Mouse (Mus musculus) neural tube, embryonic 10.5 days (tissue): ENCODE results near the gene Atp8b2.
A peak's percentile ranks its signal among the peaks of the same experiment; 100 is the strongest.

Experiments
- DNase-seq: peaks from one replicate; pipeline ENCODE4 v3.0.0-alpha.2; 2017; ENCODE audit warnings: low spot score; ENCODE audit errors: extremely low spot score

Gene Atp8b2

GRCm38 (mm10) chr3:89960469-89960868 is 2.8 kb downstream of the Atp8b2 start:
- peak; percentile 88 for DNase-seq

DNA sequence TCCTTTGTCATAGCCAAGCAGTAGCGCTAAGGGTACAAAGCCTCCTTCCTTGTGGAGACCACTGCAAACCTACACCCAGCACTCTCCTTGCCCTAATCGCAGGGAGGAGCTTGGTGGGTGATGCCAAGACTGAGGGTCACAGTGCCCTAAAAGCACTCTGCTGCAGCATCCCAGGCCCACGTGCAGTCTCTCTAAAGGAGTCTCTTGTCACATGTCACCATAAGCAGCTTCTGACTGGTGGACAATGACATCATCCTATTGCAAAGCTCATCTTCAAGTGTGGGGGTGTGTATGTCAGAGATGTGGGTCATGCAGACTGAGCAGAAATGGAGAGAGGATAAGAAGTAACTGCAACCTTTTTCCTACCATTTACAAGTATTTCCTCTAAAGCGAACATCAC is 3.9 kb downstream of the Atp8b2 start:
- no peak for DNase-seq

GRCm38 (mm10) chr3:89957880-89958279 is 5.4 kb downstream of the Atp8b2 start:
- DNase-seq: no peak

GRCm38 (mm10) chr3:89956177-89956971 is 6.9 kb downstream of the Atp8b2 start:
- no peak for DNase-seq

DNA sequence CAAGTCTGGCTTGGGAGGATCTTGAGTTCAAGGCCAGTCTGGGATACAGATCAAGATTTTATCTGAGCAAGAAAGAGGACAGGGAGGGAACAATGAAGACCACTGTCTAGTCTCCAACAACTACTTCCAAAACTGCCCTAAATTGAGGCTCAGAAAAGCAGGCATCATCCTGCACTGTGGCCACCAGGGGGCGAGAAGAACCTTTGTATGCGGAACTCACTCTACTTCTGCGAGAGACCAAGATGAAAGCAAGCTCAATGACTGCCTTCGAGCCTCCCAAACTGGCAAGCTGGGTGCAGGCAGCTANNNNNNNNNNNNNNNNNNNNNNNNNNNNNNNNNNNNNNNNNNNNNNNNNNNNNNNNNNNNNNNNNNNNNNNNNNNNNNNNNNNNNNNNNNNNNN is 9.9 kb downstream of the Atp8b2 start:
- peak; percentile 79 for DNase-seq

DNA sequence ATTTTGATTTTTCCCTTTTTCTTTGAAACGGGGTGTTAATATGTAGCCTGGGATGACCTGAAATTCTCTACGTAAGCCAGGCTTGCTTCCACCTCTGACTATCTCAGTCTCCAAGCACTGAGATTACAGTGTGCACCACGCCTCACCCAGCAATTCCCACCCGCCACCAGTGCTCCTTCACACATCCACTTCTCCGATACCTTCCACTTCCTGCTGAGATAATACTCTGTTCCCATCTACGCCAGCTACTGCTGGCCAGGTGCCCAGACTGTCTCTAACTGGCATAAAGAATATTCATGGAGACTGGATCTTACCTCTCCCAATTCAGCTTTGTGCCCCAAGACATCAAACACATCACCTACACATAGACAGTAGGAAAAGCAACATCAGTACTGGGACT is 14.7 kb downstream of the Atp8b2 start:
- no peak for DNase-seq

- DNase-seq: no peak
Observed at GRCm38 (mm10) chr3:89948021-89948420, 15.3 kb downstream of the Atp8b2 start.

DNA sequence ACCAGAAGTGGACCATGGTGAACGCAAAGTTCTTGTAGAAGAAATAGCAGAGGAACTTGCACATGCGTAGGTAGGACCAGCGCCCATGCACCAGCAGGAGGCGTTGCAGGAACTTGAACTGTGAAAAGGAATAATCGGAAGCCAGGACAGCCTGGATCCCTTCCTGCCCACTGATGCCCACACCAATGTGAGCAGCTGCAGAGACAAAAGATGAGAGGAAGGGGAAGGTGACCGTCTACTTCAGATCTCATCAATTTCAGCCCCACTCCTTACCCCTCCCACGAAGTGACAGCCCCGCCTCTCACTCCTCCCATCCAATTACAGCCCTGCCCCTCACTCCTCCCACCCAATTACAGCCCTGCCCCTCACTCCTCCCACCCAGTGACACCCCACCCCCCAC is 18.3 kb downstream of the Atp8b2 start:
- no peak for DNase-seq

- no peak for DNase-seq
Observed at GRCm38 (mm10) chr3:89942894-89943293, 20.4 kb downstream of the Atp8b2 start.

DNA sequence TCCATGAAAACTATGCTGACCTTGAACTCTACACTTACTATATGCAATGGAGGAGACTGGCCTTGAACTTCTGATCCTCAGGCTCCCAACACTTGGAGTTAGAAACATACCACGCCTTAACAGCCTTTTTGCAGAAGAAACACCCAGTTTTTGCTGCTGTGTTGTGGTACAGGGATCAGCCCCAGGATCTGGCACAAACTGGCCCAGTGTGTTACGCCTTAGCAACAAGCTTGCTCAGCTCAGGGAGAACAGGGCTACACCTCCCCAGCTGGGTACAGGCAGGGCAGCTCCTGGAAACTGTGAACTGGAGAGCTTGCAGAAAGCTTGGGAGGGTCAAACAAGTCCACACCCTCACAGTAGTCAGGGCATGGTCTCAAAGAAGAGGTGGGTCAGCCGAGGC is 26.8 kb downstream of the Atp8b2 start:
- DNase-seq: no peak

GRCm38 (mm10) chr3:89932925-89933324 is 30.4 kb downstream of the Atp8b2 start:
- DNase-seq: no peak

- no peak for DNase-seq
Observed at GRCm38 (mm10) chr3:89928956-89929355, 34.4 kb downstream of the Atp8b2 start.

GRCm38 (mm10) chr3:89926440-89926839 is 36.9 kb downstream of the Atp8b2 start:
- no peak for DNase-seq

- no peak for DNase-seq
Observed at GRCm38 (mm10) chr3:89920711-89921110, 42.6 kb downstream of the Atp8b2 start.

GRCm38 (mm10) chr3:89917408-89917807 is 45.9 kb downstream of the Atp8b2 start:
- DNase-seq: no peak

DNA sequence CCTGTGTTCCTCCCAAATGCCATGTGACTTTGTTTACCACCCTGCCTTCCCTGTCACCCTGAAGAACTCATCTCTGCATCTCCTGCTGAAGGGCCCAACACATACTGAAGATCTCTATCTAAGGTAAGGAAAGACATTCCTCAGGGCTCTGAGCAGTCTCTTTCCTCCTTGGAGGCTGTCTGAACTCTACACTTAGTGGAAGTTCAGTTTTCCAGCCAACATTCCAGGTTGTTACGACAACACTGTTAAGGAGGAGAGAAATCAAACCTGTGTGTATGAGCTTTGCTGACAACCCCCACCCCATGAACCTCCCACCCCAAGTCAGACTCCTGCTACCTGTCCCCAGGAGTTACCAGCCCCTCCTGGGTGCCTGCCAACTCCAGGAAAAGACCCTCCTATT is 46.7 kb downstream of the Atp8b2 start:
- no peak for DNase-seq

DNA sequence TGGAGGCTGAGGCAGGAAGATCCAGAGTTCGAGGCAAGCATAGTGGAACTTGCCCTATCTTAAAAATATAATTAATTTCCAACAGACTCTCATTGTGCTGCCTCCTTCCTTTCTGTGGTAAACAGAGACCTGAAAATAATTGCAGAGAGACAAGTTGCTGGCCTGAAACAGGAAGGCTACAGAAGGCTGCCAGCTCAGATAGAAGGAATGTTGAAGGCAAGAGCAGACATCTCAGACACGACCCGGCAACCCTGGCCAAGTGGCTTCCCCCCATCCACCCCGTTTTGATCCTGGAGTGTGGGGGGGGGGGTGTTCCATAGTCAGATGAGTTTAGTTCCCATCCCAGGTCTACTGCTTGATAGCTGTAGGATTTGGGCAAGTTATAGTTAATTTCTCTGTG is 48.6 kb downstream of the Atp8b2 start:
- no peak for DNase-seq

DNA sequence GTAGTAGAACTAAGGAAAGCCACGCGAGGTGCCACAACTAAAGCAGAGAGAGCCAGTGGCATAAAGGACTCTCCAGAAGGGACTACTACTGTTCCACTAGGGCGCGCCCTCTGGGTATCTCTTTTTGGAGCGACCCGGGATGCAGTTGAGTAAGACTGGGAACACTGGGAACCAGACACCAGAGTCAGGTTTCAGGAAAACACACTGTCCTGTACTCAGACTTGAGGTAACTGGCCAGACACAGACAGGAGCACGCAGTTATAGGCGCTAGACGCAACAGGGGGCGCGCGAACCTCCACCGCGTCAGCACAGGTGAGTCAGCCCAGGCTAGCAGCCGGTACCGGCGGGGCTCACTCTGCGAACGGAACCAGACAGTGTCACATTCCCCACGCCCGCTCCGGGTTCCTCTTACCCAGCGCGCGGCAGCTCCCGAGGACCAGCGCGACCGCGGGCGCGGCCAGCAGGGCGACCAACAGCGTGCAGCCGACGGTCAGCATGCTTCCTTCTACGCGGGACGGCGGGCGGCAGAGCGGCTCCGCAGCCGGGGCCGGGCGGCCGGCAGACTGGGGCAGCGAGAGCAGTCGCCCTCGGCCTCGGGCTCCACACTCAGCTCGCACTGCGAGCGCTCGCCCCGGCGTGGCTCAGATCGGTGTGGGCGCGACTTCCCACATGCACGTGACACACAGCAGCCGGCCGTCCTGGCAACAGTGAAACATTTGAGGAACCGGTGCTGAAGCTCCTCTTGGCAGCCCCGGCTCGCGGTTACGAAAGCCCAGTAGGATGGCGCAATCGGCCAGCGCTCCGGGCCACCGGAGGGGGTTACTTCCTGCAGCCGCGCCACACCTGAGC is 50.5 kb downstream of the Atp8b2 start, which contains the start of gene Il6ra:
TSS of gene Il6ra (minus strand) at position 654 of the 849 bp plus-strand sequence.
- peak; percentile 73 for DNase-seq

GRCm38 (mm10) chr3:89912108-89912542 is 51.2 kb downstream of the Atp8b2 start:
- DNase-seq: peak; percentile 25

DNA sequence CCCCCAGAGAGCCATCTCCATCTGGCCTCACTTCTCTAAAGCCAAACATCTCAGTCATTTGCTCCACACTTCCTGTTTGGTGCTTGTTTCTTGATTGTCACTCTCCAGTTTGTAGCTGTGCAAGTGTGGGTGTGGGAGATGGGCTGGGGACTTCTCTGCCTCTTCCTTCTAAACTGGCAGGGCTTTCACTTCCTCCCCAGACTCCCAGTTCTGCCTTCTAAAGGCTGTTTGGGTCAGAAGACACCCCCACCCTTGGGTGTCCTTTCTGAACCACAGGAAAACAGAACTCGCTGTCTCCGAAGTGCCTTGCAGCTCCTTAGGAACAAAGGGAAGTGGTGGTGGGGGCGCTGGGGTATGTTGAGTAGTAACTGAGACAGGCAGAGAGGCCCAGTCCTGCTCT is 52.1 kb downstream of the Atp8b2 start:
- DNase-seq: no peak

- DNase-seq: no peak
Observed at GRCm38 (mm10) chr3:89909703-89910542, 53.4 kb downstream of the Atp8b2 start.
